8 mouse cellular contexts compared by ENCODE assay signal in genomic region chr12:86804308-86804700, GRCm38 (mm10).
DNase-seq lines count a peak whose midpoint lies in the region; ATAC-seq and TF ChIP-seq lines count a peak whose summit lies in the region.

No protein-coding gene starts in this region.

- H3K4me3 ChIP-seq in C2C12 (ENCODE audit: insufficient read depth, poor library complexity, severe bottlenecking), result no peak overlapping the region
- H3K4me3 ChIP-seq in limb, embryonic 14.5 days (replicated peaks; ENCODE audit: low read length), result no peak overlapping the region

- DNase-seq in cerebellum, postnatal 10 days, result peak; percentile 67 to 69
- DNase-seq in cerebellum, postnatal 4 days (ENCODE audit: low spot score in 2 of 2), result no peak
- peak; percentile 62 to 74 for DNase-seq in heart, adult 9 months (ENCODE audit: low spot score in 2 of 2)
- no peak for DNase-seq in limb, embryonic 14.5 days (ENCODE audit: low spot score)
- no peak for DNase-seq in urinary bladder, postnatal 25 days (ENCODE audit: low spot score)
- no peak for DNase-seq in yolk sac, embryonic 10.5 days (ENCODE audit: low spot score)
- DNase-seq in adrenal gland, postnatal 4 days (ENCODE audit: low spot score in 2 of 2), result no peak

- H3K79me3 ChIP-seq in C2C12 (ENCODE audit: low read depth), result no peaks in the 10 kb centered on the region

- peaks cover 81% of the 10 kb centered on the region for H3K4me1 ChIP-seq in limb, embryonic 14.5 days (ENCODE audit: control insufficient read depth, insufficient read depth, low read length)

- no peak for ATAC-seq in limb, embryonic 14.5 days (ENCODE audit: low FRiP score, low read depth)

- H3K79me2 ChIP-seq in C2C12 (ENCODE audit: control insufficient read depth, insufficient read depth), result peaks cover 6% of the 10 kb centered on the region

- H3ac ChIP-seq in C2C12 (ENCODE audit: control insufficient read depth, insufficient read length, low read depth), result no peak overlapping the region

- no peak overlapping the region for H3K4me2 ChIP-seq in limb, embryonic 14.5 days (replicated peaks; ENCODE audit: low read depth, low read length, severe bottlenecking)

- TF ChIP-seq POLR2A in limb, embryonic 14.5 days (IDR thresholded peaks at IDR 0.05; ENCODE audit: borderline replicate concordance, extremely low read depth, insufficient read depth, insufficient read length), result no peak

- 30% methylated on average over 3 of the region's 4 CpGs for WGBS in limb, embryonic 14.5 days

- H3K27ac ChIP-seq in limb, embryonic 14.5 days (replicated peaks; ENCODE audit: low read depth, low read length), result peak overlapping the region; percentile 71

- no peaks in the 10 kb centered on the region for H3K9me3 ChIP-seq in limb, embryonic 14.5 days (ENCODE audit: control insufficient read depth, low read length)

- no peak overlapping the region for H3K9ac ChIP-seq in limb, embryonic 14.5 days (ENCODE audit: low read depth, low read length, severe bottlenecking)

- H3K36me3 ChIP-seq in C2C12 (ENCODE audit: control insufficient read depth, insufficient read depth), result no peaks in the 10 kb centered on the region
- H3K36me3 ChIP-seq in limb, embryonic 14.5 days (ENCODE audit: control insufficient read depth, insufficient read depth, low read length), result no peaks in the 10 kb centered on the region

- no peaks in the 10 kb centered on the region for H3K27me3 ChIP-seq in C2C12 (ENCODE audit: control insufficient read depth, insufficient read depth, insufficient read length)
- no peaks in the 10 kb centered on the region for H3K27me3 ChIP-seq in limb, embryonic 14.5 days (ENCODE audit: control insufficient read depth, insufficient read depth, low read length)

- no peak for TF ChIP-seq CTCF in C2C12 (IDR thresholded peaks at IDR 0.05; ENCODE audit: control insufficient read depth, insufficient read depth, insufficient read length)

TF ChIP-seq in C2C12, 6 proteins besides CTCF, POLR2A, EP300 and RAD21:
- TF ChIP-seq MYOD1 (IDR thresholded peaks at IDR 0.05; ENCODE audit: control insufficient read depth, insufficient read length, low read depth), result peak; percentile 88
- no peak for TF ChIP-seq FOSL1 (IDR thresholded peaks at IDR 0.05; ENCODE audit: insufficient read depth, low read length, poor library complexity, severe bottlenecking)
TF ChIP-seq in C2C12: peak in this region for 1.

Comparison
In these comparisons a context has a peak if more than half of its experiments do, and no peak if none do; other contexts are left out.
1. DNase-seq: peak in cerebellum, postnatal 10 days (2 of 2) and heart, adult 9 months (2 of 2); none in cerebellum, postnatal 4 days (0 of 2), limb, embryonic 14.5 days (single experiment), urinary bladder, postnatal 25 days (single experiment), yolk sac, embryonic 10.5 days (single experiment) and adrenal gland, postnatal 4 days (0 of 2).